Mouse (Mus musculus): ENCODE data around the gene Adgrf2. TPM values are rescaled to one million over a fixed set of nuclear protein-coding genes. Genes with fewer than 3 reads are reported as not detected.

Gene Adgrf2
- polyA plus RNA-seq, 1 experiment = 0.01 TPM

DNA sequence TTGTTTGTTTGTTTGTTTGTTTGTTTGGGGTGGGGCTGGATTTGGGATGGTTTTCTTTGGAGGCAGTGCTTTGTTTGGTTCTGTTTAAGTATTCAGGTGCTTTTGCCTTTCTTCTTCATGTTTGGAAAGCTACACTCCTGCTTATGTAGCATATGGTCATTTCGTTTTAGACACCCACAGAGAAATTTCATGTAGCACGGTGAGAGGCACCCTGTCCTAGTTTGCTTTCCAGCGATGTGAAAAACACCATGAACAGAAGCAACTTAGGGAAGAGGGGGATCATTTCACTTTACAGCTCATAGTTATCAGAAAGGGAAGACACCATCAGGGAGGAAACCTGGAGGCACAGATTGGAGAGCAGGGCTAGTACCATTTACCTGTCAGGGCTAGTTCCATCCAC lies 844 bp upstream of the Adgrf2 start:
- Histone ChIP-seq H3K36me3 (ENCODE audit: control insufficient read depth, insufficient read depth) (no peaks in the 10 kb centered on the region), H3K79me2 (ENCODE audit: control insufficient read depth, insufficient read depth) (no peaks in the 10 kb centered on the region), H3K4me3 (no peak overlapping the region), H3ac (ENCODE audit: control insufficient read depth, insufficient read length) (no peak overlapping the region), H3K4me2 (ENCODE audit: low read depth) (no peak overlapping the region), H3K27me3 (ENCODE audit: control insufficient read depth, insufficient read depth, insufficient read length) (no peaks in the 10 kb centered on the region)
- TF ChIP-seq TCF3 (IDR thresholded peaks at IDR 0.05; ENCODE audit: insufficient read length, low read depth) (no peak), MYOG (IDR thresholded peaks at IDR 0.05; ENCODE audit: control insufficient read depth in 1 of 3, insufficient read depth in 1 of 3, insufficient read length in 2 of 3, low read depth in 2 of 3) (no peak), MAX (IDR thresholded peaks at IDR 0.05; ENCODE audit: low read depth) (no peak), TCF12 (IDR thresholded peaks at IDR 0.05; ENCODE audit: insufficient read depth, poor library complexity, severe bottlenecking) (no peak), SRF (IDR thresholded peaks at IDR 0.05; ENCODE audit: control insufficient read depth, insufficient read length, low read depth) (no peak), MYOD1 (IDR thresholded peaks at IDR 0.05; ENCODE audit: control insufficient read depth in 1 of 3, insufficient read length in 2 of 3, low read depth in 2 of 3) (no peak), REST (IDR thresholded peaks at IDR 0.05; ENCODE audit: insufficient read depth, insufficient read length) (no peak), POLR2A (IDR thresholded peaks at IDR 0.05; ENCODE audit: insufficient read length, low read depth) (no peak), E2F4 (IDR thresholded peaks at IDR 0.05; ENCODE audit: insufficient read depth) (no peak), POLR2AphosphoS2 (IDR thresholded peaks at IDR 0.05; ENCODE audit: insufficient read length, low read depth) (no peak), CEBPB (IDR thresholded peaks at IDR 0.05; ENCODE audit: insufficient read depth, poor library complexity, severe bottlenecking) (no peak), USF1 (IDR thresholded peaks at IDR 0.05; ENCODE audit: low read depth) (no peak)

DNA sequence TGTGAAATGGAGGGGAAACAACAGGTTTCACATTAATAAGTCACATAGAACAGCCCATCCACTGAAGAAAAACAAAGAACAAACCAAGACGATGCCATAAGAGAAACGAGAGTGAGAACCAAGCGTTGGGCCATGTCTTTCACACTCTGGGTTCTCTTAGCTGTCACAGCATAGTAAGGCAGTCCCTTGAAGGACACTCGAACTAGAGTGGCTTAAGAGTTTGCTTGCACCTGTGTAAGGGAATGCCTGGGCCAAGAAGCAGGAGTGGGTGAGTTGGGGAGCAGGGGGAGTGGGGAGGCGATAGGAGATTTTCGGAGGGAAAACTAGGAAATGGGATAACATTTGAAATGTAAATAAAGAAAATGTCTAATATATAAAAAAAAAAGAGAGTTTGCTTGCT lies 3.2 kb downstream of the Adgrf2 start:
- Histone ChIP-seq H3K36me3 (ENCODE audit: control insufficient read depth, insufficient read depth) (no peaks in the 10 kb centered on the region), H3K79me2 (ENCODE audit: control insufficient read depth, insufficient read depth) (no peaks in the 10 kb centered on the region), H3K4me3 (no peak overlapping the region), H3K27me3 (ENCODE audit: control insufficient read depth, insufficient read depth, insufficient read length) (no peaks in the 10 kb centered on the region), H3ac (ENCODE audit: control insufficient read depth, insufficient read length) (no peak overlapping the region), H3K4me2 (ENCODE audit: low read depth) (no peak overlapping the region)
- TF ChIP-seq TCF3 (IDR thresholded peaks at IDR 0.05; ENCODE audit: insufficient read length, low read depth) (no peak), SRF (IDR thresholded peaks at IDR 0.05; ENCODE audit: control insufficient read depth, insufficient read length, low read depth) (no peak)

DNA sequence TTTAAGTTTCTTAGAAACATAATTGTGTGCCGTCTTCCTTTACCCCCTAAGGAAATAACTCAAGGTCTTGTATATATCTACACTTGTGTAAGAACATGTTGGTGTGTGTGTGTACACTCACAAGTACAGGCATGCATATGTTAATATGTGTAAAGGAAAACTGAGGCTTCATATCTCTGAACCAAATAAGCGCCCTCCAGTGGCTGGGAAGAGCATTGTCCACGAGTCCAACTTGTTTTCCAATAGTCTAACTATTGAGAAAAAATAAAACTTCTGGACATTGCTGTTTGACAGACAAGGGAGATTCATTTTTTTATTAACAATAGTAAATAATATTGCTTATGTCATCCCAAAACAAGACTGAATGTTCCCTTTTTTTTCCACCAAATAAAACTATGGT lies 24.8 kb downstream of the Adgrf2 start:
- Histone ChIP-seq H3ac (ENCODE audit: control insufficient read depth, insufficient read length) (no peak overlapping the region), H3K4me3 (no peak overlapping the region), H3K79me2 (ENCODE audit: control insufficient read depth, insufficient read depth) (no peaks in the 10 kb centered on the region), H3K27me3 (ENCODE audit: control insufficient read depth, insufficient read depth, insufficient read length) (no peaks in the 10 kb centered on the region), H3K36me3 (ENCODE audit: control insufficient read depth, insufficient read depth) (no peaks in the 10 kb centered on the region), H3K4me2 (ENCODE audit: low read depth) (no peak overlapping the region)
- TF ChIP-seq CEBPB (IDR thresholded peaks at IDR 0.05; ENCODE audit: insufficient read depth, poor library complexity, severe bottlenecking) (no peak), SRF (IDR thresholded peaks at IDR 0.05; ENCODE audit: control insufficient read depth, insufficient read length, low read depth) (no peak), TCF12 (IDR thresholded peaks at IDR 0.05; ENCODE audit: insufficient read depth, poor library complexity, severe bottlenecking) (no peak), TCF3 (IDR thresholded peaks at IDR 0.05; ENCODE audit: insufficient read length, low read depth) (no peak), MYOG (IDR thresholded peaks at IDR 0.05; ENCODE audit: control insufficient read depth in 1 of 3, insufficient read depth in 1 of 3, insufficient read length in 2 of 3, low read depth in 2 of 3) (no peak), POLR2A (IDR thresholded peaks at IDR 0.05; ENCODE audit: insufficient read length, low read depth) (no peak), MYOD1 (IDR thresholded peaks at IDR 0.05; ENCODE audit: control insufficient read depth in 1 of 3, insufficient read length in 2 of 3, low read depth in 2 of 3) (no peak), E2F4 (IDR thresholded peaks at IDR 0.05; ENCODE audit: insufficient read depth) (no peak), MAX (IDR thresholded peaks at IDR 0.05; ENCODE audit: low read depth) (no peak), USF1 (IDR thresholded peaks at IDR 0.05; ENCODE audit: low read depth) (no peak), POLR2AphosphoS2 (IDR thresholded peaks at IDR 0.05; ENCODE audit: insufficient read length, low read depth) (no peak), REST (IDR thresholded peaks at IDR 0.05; ENCODE audit: insufficient read depth, insufficient read length) (no peak)

- H3K79me2 ChIP-seq (ENCODE audit: control insufficient read depth, insufficient read depth) = no peaks in the 10 kb centered on the region
- no peak for TF ChIP-seq MYOD1 (IDR thresholded peaks at IDR 0.05; ENCODE audit: control insufficient read depth in 1 of 3, insufficient read length in 2 of 3, low read depth in 2 of 3)
- TF ChIP-seq TCF3 (IDR thresholded peaks at IDR 0.05; ENCODE audit: insufficient read length, low read depth) = no peak
- TF ChIP-seq REST (IDR thresholded peaks at IDR 0.05; ENCODE audit: insufficient read depth, insufficient read length) = no peak
- TF ChIP-seq MAX (IDR thresholded peaks at IDR 0.05; ENCODE audit: low read depth) = no peak
- TF ChIP-seq E2F4 (IDR thresholded peaks at IDR 0.05; ENCODE audit: insufficient read depth) = no peak
- no peak for TF ChIP-seq POLR2A (IDR thresholded peaks at IDR 0.05; ENCODE audit: insufficient read length, low read depth)
- no peak for TF ChIP-seq CEBPB (IDR thresholded peaks at IDR 0.05; ENCODE audit: insufficient read depth, poor library complexity, severe bottlenecking)
- no peak for TF ChIP-seq POLR2AphosphoS2 (IDR thresholded peaks at IDR 0.05; ENCODE audit: insufficient read length, low read depth)
- no peak for TF ChIP-seq TCF12 (IDR thresholded peaks at IDR 0.05; ENCODE audit: insufficient read depth, poor library complexity, severe bottlenecking)
- no peak for TF ChIP-seq SRF (IDR thresholded peaks at IDR 0.05; ENCODE audit: control insufficient read depth, insufficient read length, low read depth)
- no peak for TF ChIP-seq USF1 (IDR thresholded peaks at IDR 0.05; ENCODE audit: low read depth)
- no peak for TF ChIP-seq MYOG (IDR thresholded peaks at IDR 0.05; ENCODE audit: control insufficient read depth in 1 of 3, insufficient read depth in 1 of 3, insufficient read length in 2 of 3, low read depth in 2 of 3)
- H3ac ChIP-seq (ENCODE audit: control insufficient read depth, insufficient read length) = no peak overlapping the region
- H3K27me3 ChIP-seq (ENCODE audit: control insufficient read depth, insufficient read depth, insufficient read length) = no peaks in the 10 kb centered on the region
- H3K36me3 ChIP-seq (ENCODE audit: control insufficient read depth, insufficient read depth) = no peaks in the 10 kb centered on the region
- no peak overlapping the region for H3K4me3 ChIP-seq
- no peak overlapping the region for H3K4me2 ChIP-seq (ENCODE audit: low read depth)
Measured at GRCm38 (mm10) chr17:42714991-42715390, 27.0 kb downstream of the Adgrf2 start.

DNA sequence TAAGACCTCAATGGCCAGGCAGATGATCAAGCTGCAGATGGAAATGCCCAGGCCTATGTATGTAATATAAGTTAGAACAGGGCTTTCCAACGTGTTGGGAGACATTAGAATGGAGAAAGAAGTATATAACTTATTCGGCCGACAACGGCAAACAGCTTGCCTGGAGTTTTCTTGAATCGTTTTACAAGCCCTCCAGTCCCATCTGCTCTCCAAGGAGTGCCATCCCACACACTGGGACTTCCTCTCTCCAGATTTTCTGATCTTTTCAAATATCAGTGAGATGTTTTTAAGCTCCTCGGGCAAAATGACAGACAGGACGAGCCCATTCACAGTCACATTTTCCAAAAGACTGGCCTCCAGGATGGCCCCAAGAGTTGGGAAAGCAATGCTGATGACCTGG lies 31.3 kb downstream of the Adgrf2 start:
- Histone ChIP-seq H3K4me2 (ENCODE audit: low read depth) (no peak overlapping the region), H3K4me3 (no peak overlapping the region), H3K36me3 (ENCODE audit: control insufficient read depth, insufficient read depth) (no peaks in the 10 kb centered on the region), H3K27me3 (ENCODE audit: control insufficient read depth, insufficient read depth, insufficient read length) (no peaks in the 10 kb centered on the region), H3K79me2 (ENCODE audit: control insufficient read depth, insufficient read depth) (no peaks in the 10 kb centered on the region), H3ac (ENCODE audit: control insufficient read depth, insufficient read length) (no peak overlapping the region)
- no peak for TF ChIP-seq POLR2A (IDR thresholded peaks at IDR 0.05; ENCODE audit: insufficient read length, low read depth)
